Mouse (Mus musculus) C2C12 (cell line): Measurements from ENCODE around the gene Tiam1. TPM values are rescaled to one million over a fixed set of nuclear protein-coding genes. Genes with fewer than 3 reads are reported as not detected.

ENCODE experiments used
- H3K27me3 ChIP-seq: one replicate; pipeline ENCODE4 v1.6.1; 2011; ENCODE audit not compliant: control insufficient read depth, insufficient read depth, insufficient read length
- H3K36me3 ChIP-seq: one replicate; pipeline ENCODE4 v1.6.1; 2011; ENCODE audit not compliant: control insufficient read depth, insufficient read depth
- H3K4me3 ChIP-seq: one replicate; pipeline ENCODE4 v1.5.1; 2011; ENCODE audit warnings: mild to moderate bottlenecking, control low read depth; ENCODE audit not compliant: poor library complexity, insufficient read depth, severe bottlenecking
- H3K79me2 ChIP-seq: one replicate; pipeline ENCODE4 v1.6.1; 2011; ENCODE audit not compliant: control insufficient read depth, insufficient read depth
- H3K79me3 ChIP-seq: one replicate; pipeline ENCODE4 v1.6.1; 2011; ENCODE audit warnings: low read depth, control low read depth
- H3ac ChIP-seq: one replicate; pipeline ENCODE3; 2011; ENCODE audit warnings: low read depth; ENCODE audit not compliant: control insufficient read depth, insufficient read length
- CEBPB ChIP-seq: IDR thresholded peaks from one replicate; pipeline ENCODE4 v1.6.1; 2011; ENCODE audit warnings: low read depth, mild to moderate bottlenecking, control low read depth, moderate library complexity
- CTCF ChIP-seq: IDR thresholded peaks from one replicate; pipeline ENCODE4 v1.5.1; 2011; ENCODE audit not compliant: control insufficient read depth, insufficient read depth, insufficient read length
- FOSL1 ChIP-seq: IDR thresholded peaks from one replicate; pipeline ENCODE4 v1.8.0; 2011; ENCODE audit warnings: mild to moderate bottlenecking, low read length; ENCODE audit not compliant: poor library complexity, insufficient read depth, severe bottlenecking
- MAX ChIP-seq: IDR thresholded peaks from one replicate; pipeline ENCODE4 v1.6.1; 2011; ENCODE audit warnings: mild to moderate bottlenecking, control low read depth
- MYOD1 ChIP-seq: IDR thresholded peaks from one replicate; pipeline ENCODE4 v1.6.1; 2011; ENCODE audit warnings: low read depth; ENCODE audit not compliant: control insufficient read depth, insufficient read length
- MYOG ChIP-seq: IDR thresholded peaks from one replicate; pipeline ENCODE4 v1.6.1; 2011; ENCODE audit not compliant: control insufficient read depth, insufficient read length; ENCODE audit errors: extremely low read depth
- USF1 ChIP-seq: IDR thresholded peaks from one replicate; pipeline ENCODE4 v1.6.1; 2011; ENCODE audit warnings: low read depth, mild to moderate bottlenecking, control low read depth, moderate library complexity
- polyA plus RNA-seq: library from polyadenylated mRNA; unstranded; fragments of >200 nt; fragmentation: generic; extraction: Trizol; gene quantifications from one replicate; pipeline ENCODE4 v1.2.1, GENCODE M21; 2012; ENCODE audit warnings: missing spikeins

The Tiam1 gene
- polyA plus RNA-seq, 1 experiment: 6.9 TPM

DNA sequence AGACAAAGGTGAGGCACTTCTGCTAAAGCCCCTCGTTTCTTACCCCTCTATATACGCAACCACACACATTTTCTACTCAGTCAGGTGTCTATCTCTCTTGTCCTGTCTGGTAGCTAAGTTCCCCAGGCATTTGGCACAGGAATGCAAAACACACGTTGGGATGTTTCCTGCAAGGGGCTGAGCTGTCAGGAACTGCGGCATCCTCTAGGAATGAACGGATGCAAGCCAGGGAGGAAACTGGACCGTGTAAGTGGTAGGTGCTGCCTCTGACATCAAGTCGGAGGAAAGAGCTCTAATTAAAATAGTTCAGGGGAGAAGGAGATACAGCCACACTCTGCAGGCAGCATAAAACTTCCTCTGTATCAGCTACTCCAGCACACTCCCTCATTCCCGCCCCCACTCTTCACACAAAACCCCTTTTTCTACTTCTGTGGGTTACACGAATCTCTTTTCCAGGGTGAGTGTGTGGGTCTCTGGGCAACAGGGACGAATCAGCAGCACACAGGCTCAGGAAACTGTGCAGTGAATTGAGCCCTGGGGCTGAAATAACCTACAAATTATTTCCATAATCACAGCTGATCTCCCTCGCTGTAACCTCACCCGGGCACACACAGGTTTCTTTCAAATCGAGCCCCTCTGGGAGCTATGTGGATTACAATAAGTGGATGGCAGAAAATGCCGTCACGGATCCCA, 269.4 kb downstream of the Tiam1 start:
- H3ac ChIP-seq: no peak overlapping the region
- H3K79me3 ChIP-seq: no peaks in the 10 kb centered on the region
- no peak overlapping the region for H3K4me3 ChIP-seq
- no peaks in the 10 kb centered on the region for H3K27me3 ChIP-seq
- H3K36me3 ChIP-seq: no peaks in the 10 kb centered on the region
- H3K79me2 ChIP-seq: no peaks in the 10 kb centered on the region
- TF ChIP-seq FOSL1 (no peak), CTCF (no peak), USF1 (no peak), CEBPB (no peak), MYOD1 (no peak), MYOG (no peak), MAX (no peak)

DNA sequence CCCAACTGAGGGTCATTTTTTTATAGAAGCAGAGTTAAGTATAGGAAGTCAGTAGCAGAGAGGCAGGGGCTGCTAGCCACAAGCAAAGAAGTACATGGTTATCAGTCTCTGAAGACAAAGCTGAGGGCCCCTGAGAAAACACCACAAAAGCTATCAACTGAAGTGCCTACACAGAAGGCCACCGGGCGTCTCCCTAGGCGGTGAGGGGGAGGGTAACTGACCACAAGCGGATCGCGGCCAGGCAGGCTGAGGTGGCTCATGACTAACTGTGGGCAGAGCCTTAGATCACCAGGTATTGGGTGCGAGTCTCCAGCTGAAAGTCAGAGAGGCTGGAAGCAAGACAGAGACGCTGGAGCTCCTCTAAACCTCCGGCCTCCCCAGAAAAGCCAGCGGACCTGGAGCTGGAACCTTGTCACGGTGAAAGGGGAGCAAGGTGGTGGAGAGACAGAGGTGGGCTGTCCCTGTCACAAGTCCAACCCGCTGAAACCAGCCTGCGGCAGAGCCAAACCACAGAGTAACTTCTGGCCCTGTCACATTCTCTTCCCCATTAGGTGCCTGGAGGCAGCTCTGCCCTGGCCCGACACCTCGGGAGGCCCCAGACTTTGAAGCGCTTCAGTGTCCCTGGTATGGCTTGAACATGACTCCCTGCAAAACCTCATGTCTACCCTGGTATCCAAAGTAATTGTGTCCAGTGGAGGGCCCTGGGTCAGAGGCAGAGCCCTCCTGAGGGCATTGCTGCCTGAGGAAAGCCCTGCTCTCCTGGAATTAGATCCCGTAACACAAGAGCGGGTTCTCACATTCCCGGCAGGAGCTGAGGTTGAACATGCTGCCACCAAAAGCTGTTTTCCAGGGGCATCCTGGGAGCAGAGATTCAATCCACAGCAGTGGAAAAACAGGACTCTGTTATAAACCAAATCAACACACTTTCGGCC, 271.3 kb downstream of the Tiam1 start:
- no peak overlapping the region for H3ac ChIP-seq
- H3K79me3 ChIP-seq: no peaks in the 10 kb centered on the region
- TF ChIP-seq CEBPB (no peak), MYOG (no peak), FOSL1 (no peak), MAX (no peak), MYOD1 (no peak), CTCF (no peak), USF1 (no peak)
- no peaks in the 10 kb centered on the region for H3K79me2 ChIP-seq
- H3K36me3 ChIP-seq: no peaks in the 10 kb centered on the region
- no peak overlapping the region for H3K4me3 ChIP-seq
- H3K27me3 ChIP-seq: no peaks in the 10 kb centered on the region

DNA sequence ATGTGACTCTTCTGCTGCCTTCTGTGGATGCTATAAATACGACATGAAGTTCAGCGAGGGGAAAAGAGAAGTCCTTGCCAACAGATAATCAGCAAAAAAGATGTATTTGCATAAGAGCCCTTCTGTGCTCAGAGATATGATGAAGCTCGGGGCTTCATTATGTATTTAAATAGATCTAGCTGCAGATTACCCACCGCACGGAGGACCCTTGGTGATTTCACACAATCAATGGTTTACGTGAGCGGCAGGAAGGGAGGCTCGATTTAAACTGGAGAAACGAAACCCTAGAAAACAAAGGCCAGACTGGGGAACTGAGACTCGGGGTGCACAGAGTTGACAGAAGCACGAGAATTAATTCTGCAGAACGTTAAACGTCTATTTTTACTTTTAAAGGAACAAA, 272.2 kb downstream of the Tiam1 start:
- TF ChIP-seq CEBPB (no peak), USF1 (no peak), MYOD1 (no peak), MYOG (no peak), FOSL1 (no peak), MAX (no peak), CTCF (no peak)
- H3K36me3 ChIP-seq: no peaks in the 10 kb centered on the region
- no peaks in the 10 kb centered on the region for H3K27me3 ChIP-seq
- no peaks in the 10 kb centered on the region for H3K79me3 ChIP-seq
- H3K4me3 ChIP-seq: no peak overlapping the region
- H3K79me2 ChIP-seq: no peaks in the 10 kb centered on the region
- H3ac ChIP-seq: no peak overlapping the region

DNA sequence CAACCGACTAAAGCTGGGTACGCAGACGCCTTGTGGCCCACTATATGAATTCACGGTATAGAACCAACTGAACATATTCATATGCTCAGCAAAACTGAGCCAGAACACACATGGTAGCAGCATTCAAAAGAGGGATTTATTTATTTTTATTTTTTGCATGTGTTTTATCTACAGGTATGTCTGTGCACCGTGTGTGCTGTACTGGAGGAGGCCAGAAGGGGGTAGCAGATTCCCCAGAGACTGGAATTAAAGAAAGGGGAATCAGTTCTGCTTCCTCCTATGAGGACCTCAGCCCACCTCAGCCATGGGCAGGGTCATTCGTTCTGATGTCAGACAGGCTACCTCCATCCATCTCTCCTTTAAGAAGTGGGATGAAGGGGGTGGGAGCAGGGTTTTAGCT, 273.5 kb downstream of the Tiam1 start:
- no peak for TF ChIP-seq CEBPB
- TF ChIP-seq FOSL1: no peak
- no peak for TF ChIP-seq MAX
- no peak for TF ChIP-seq USF1
- no peak for TF ChIP-seq MYOD1
- no peak for TF ChIP-seq MYOG
- no peak for TF ChIP-seq CTCF
- H3ac ChIP-seq: no peak overlapping the region
- no peaks in the 10 kb centered on the region for H3K79me3 ChIP-seq
- H3K36me3 ChIP-seq: no peaks in the 10 kb centered on the region
- no peaks in the 10 kb centered on the region for H3K79me2 ChIP-seq
- H3K4me3 ChIP-seq: no peak overlapping the region
- no peaks in the 10 kb centered on the region for H3K27me3 ChIP-seq

DNA sequence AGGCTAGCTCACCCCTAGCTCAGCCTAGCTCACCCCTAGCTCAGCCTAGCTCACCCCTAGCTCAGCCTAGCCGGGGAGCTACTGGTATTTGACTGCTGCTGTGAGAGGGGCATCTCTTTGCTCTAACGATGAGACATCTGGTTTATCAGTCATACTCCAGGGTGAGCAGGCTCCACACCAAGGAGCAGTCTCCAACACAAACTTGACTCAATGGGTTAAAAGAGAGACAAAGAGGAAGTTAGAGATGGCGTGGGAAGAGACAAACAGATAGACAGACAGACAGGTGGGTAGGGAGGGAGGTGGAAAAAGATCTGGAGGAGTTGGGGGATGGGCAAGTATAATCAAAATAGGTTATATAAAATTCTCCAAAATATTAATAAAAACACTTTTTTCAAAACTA, 275.1 kb downstream of the Tiam1 start:
- H3K79me3 ChIP-seq: no peaks in the 10 kb centered on the region
- H3K4me3 ChIP-seq: no peak overlapping the region
- TF ChIP-seq FOSL1 (no peak), CTCF (no peak), USF1 (no peak), MYOG (no peak), MYOD1 (no peak), MAX (no peak), CEBPB (no peak)
- H3K36me3 ChIP-seq: no peaks in the 10 kb centered on the region
- no peak overlapping the region for H3ac ChIP-seq
- no peaks in the 10 kb centered on the region for H3K79me2 ChIP-seq
- no peaks in the 10 kb centered on the region for H3K27me3 ChIP-seq
